Mouse (Mus musculus) cerebellum, adult 2 months (tissue): ENCODE data around the gene 9530077C05Rik.

Experiments
- CTCF ChIP-seq: fragments of 200-500 bp; IDR thresholded peaks from 2 replicates; pipeline ENCODE4 v1.5.1; 2011; ENCODE audit warnings: low read depth, mild to moderate bottlenecking, control low read depth, low read length, moderate library complexity, borderline replicate concordance; ENCODE audit not compliant: insufficient read depth
- POLR2A ChIP-seq: fragments of 200-500 bp; IDR thresholded peaks from 2 replicates; pipeline ENCODE4 v1.6.1; 2011; ENCODE audit warnings: low read length, control low read depth, borderline replicate concordance; ENCODE audit not compliant: insufficient read depth

GRCm38 (mm10) chr9:22387901-22388300, 23.4 kb upstream of the 9530077C05Rik start:
- no peak for TF ChIP-seq CTCF
- TF ChIP-seq POLR2A: no peak
